11 mouse cellular contexts compared by ENCODE assay signal in the genomic region with DNA sequence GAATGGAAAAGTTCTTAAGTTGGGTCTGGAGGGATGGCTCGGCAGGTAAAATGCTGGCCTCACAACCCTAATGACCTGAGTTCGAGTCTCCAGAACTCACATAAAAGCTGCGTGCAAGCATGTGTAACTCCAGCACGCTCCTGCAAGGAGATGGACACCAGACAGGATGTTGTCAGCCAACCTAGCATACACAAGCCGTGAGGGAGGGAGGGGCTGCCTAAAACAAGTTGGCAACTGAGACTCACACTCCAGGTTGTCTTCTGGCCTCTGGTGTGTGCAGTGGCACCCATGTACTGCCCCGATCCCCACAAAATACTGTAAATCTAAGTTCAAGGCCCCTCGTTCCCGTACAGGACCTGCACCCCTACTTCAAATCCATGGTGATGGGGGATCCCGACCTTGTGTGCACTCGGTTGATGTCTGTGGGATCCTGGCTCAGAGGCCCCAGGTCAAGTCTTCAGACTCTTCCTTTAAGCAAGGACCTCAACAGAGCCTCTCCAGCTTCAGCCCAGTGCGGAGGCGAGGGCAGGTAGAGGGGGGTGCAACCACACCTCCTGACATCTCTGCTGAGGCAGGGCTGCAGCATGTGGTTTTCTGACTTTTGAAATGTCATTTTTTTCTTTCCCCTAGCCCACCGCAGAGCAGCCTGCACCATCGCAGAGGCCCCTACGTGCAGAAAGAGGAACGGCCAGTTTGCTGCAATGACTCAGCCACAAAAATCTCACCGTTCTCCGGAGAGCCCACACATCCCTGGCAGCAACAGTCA. TPM values are rescaled to one million over a fixed set of nuclear protein-coding genes. Genes with fewer than 3 reads are reported as not detected.
DNase-seq lines count a peak whose midpoint lies in the region; ATAC-seq and TF ChIP-seq lines count a peak whose summit lies in the region.
"Had no signal": no experiment of that assay in that cellular context is flagged by ENCODE, and none has a peak within 500 bp of the region (broad histone marks: within the 10 kb centered on the region; RNA-seq: fewer than 3 reads in every experiment).

No protein-coding gene starts in this region.

- H3K9me3 ChIP-seq in midbrain, embryonic 15.5 days, result no peaks in the 10 kb centered on the region
- H3K9me3 ChIP-seq in hindbrain, embryonic 12.5 days (replicated peaks), result no peaks in the 10 kb centered on the region

- DNase-seq in gastrocnemius, adult 2 months, result no peak
- DNase-seq in gastrocnemius, adult 18-20 months (ENCODE audit: low spot score), result no peak
- DNase-seq in A20 (ENCODE audit: low read depth, low spot score), result peak; percentile 86
- DNase-seq in retina, embryonic 14.5 days (ENCODE audit: low spot score), result no peak

- peak; percentile 39 for ATAC-seq in granulocyte monocyte progenitor cell, adult 5-6 weeks (replicated peaks; ENCODE audit: poor library complexity, severe bottlenecking)
- peak; percentile 16 for ATAC-seq in monocyte, adult 5-6 weeks (replicated peaks; ENCODE audit: insufficient number of reproducible peaks, low FRiP score, low TSS enrichment, poor library complexity, severe bottlenecking)
- ATAC-seq in midbrain, embryonic 15.5 days (replicated peaks), result no peak
- ATAC-seq in hindbrain, embryonic 12.5 days (ENCODE audit: low FRiP score), result no peak
- ATAC-seq: intestine, embryonic 16.5 days had no signal

- H3K4me1 ChIP-seq in midbrain, embryonic 15.5 days, result peaks cover 34% of the 10 kb centered on the region
- H3K4me1 ChIP-seq in hindbrain, embryonic 12.5 days, result peaks cover 56% of the 10 kb centered on the region

- peak overlapping the region; percentile 69 for H3K4me3 ChIP-seq in gastrocnemius, adult 2 months
- no peak overlapping the region for H3K4me3 ChIP-seq in midbrain, embryonic 15.5 days
- no peak overlapping the region for H3K4me3 ChIP-seq in hindbrain, embryonic 12.5 days

- no peak overlapping the region for H3K4me2 ChIP-seq in midbrain, embryonic 15.5 days
- H3K4me2 ChIP-seq in hindbrain, embryonic 12.5 days (replicated peaks), result no peak overlapping the region

- no peak overlapping the region for H3K9ac ChIP-seq in midbrain, embryonic 15.5 days
- no peak overlapping the region for H3K9ac ChIP-seq in hindbrain, embryonic 12.5 days

- WGBS in midbrain, embryonic 15.5 days, result 92% methylated on average over 18 of the region's 18 CpGs
- WGBS in hindbrain, embryonic 12.5 days, result 89% methylated on average over 18 of the region's 18 CpGs

- intact Hi-C loops in gastrocnemius, adult 2 months (cut with DNase I), result no loop called here

- H3K27me3 ChIP-seq in midbrain, embryonic 15.5 days (replicated peaks), result no peaks in the 10 kb centered on the region
- no peaks in the 10 kb centered on the region for H3K27me3 ChIP-seq in hindbrain, embryonic 12.5 days

- H3K27ac ChIP-seq in gastrocnemius, adult 2 months, result peak overlapping the region; percentile 93
- no peak overlapping the region for H3K27ac ChIP-seq in midbrain, embryonic 15.5 days
- no peak overlapping the region for H3K27ac ChIP-seq in hindbrain, embryonic 12.5 days

- no peak for TF ChIP-seq CTCF in gastrocnemius, adult 2 months (IDR thresholded peaks at IDR 0.05)

- H3K36me3 ChIP-seq in midbrain, embryonic 15.5 days (replicated peaks), result no peaks in the 10 kb centered on the region
- no peaks in the 10 kb centered on the region for H3K36me3 ChIP-seq in hindbrain, embryonic 12.5 days

RNA-seq across cellular contexts. Expression of a gene that starts 2.4 kb away (rescaled TPM):
- 1 to 10 TPM in 1 of 2 experiments, under 1 TPM in 1; 0.97 to 1.8 TPM for total RNA-seq in gastrocnemius, adult 2 months (2021)
- 1 to 10 TPM in 1 of 2 experiments, under 1 TPM in 1; 0.82 to 1.5 TPM for total RNA-seq in gastrocnemius, adult 18-20 months (2021)
- total RNA-seq in granulocyte monocyte progenitor cell, adult 5-6 weeks (2014; fragmentation: Nextera tagmentation), result 32.9 and 33.6 TPM in 2 replicates
- total RNA-seq in granulocyte monocyte progenitor cell, adult 5-6 weeks (2017), result 9.7 and 13.6 TPM in 2 replicates
- 70.1 to 153 TPM (median 72.2 TPM) in 3 replicates for total RNA-seq in monocyte, adult 5-6 weeks (2017)
- 7.0 and 7.7 TPM in 2 replicates for polyA plus RNA-seq in midbrain, embryonic 15.5 days (2015; fragmentation: Nextera tagmentation; extraction: Ambion mirVana)
- polyA plus RNA-seq in hindbrain, embryonic 12.5 days (2016; fragmentation: Nextera tagmentation; extraction: Ambion mirVana), result 10.4 and 10.9 TPM in 2 replicates

RNA-seq across cellular contexts. Expression of a gene that starts 38.5 kb away (rescaled TPM):
- total RNA-seq in gastrocnemius, adult 2 months (2021), result not detected
- under 1 TPM in 1 of 2 experiments, not detected in 1; 0.47 TPM for total RNA-seq in gastrocnemius, adult 18-20 months (2021)
- total RNA-seq in granulocyte monocyte progenitor cell, adult 5-6 weeks (2014; fragmentation: Nextera tagmentation), result not detected in 2 replicates
- total RNA-seq in granulocyte monocyte progenitor cell, adult 5-6 weeks (2017), result not detected in 2 replicates
- total RNA-seq in monocyte, adult 5-6 weeks (2017), result not detected in 3 replicates
- not detected in 2 replicates for polyA plus RNA-seq in midbrain, embryonic 15.5 days (2015; fragmentation: Nextera tagmentation; extraction: Ambion mirVana)
- not detected in 2 replicates for polyA plus RNA-seq in hindbrain, embryonic 12.5 days (2016; fragmentation: Nextera tagmentation; extraction: Ambion mirVana)
- polyA plus RNA-seq: cortical plate, adult 2 months; intestine, embryonic 16.5 days; limb, embryonic 11.5 days had no signal

RNA-seq across cellular contexts. Expression of a gene that starts 44.8 kb away (rescaled TPM):
- total RNA-seq in gastrocnemius, adult 2 months (2021), result not detected
- not detected for total RNA-seq in gastrocnemius, adult 18-20 months (2021)
- total RNA-seq in granulocyte monocyte progenitor cell, adult 5-6 weeks (2014; fragmentation: Nextera tagmentation), result not detected in 2 replicates
- total RNA-seq in granulocyte monocyte progenitor cell, adult 5-6 weeks (2017), result not detected in 2 replicates
- total RNA-seq in monocyte, adult 5-6 weeks (2017), result not detected in 3 replicates
- polyA plus RNA-seq in midbrain, embryonic 15.5 days (2015; fragmentation: Nextera tagmentation; extraction: Ambion mirVana), result not detected in 2 replicates
- not detected in 2 replicates for polyA plus RNA-seq in hindbrain, embryonic 12.5 days (2016; fragmentation: Nextera tagmentation; extraction: Ambion mirVana)
- polyA plus RNA-seq: cortical plate, adult 2 months; intestine, embryonic 16.5 days; limb, embryonic 11.5 days had no signal

RNA-seq across cellular contexts. Expression of a gene that starts 56.4 kb away (rescaled TPM):
- total RNA-seq in gastrocnemius, adult 2 months (2021), result 1 to 10 TPM in 1 of 2 experiments, not detected in 1; 1.3 TPM
- 1 to 10 TPM in 1 of 2 experiments, under 1 TPM in 1; 0.62 to 5.0 TPM for total RNA-seq in gastrocnemius, adult 18-20 months (2021)
- not detected in 2 replicates for total RNA-seq in granulocyte monocyte progenitor cell, adult 5-6 weeks (2014; fragmentation: Nextera tagmentation)
- total RNA-seq in granulocyte monocyte progenitor cell, adult 5-6 weeks (2017), result 1.3 and 3.2 TPM in 2 replicates
- 1.7 TPM in 1 of 3 replicates, not detected in the others for total RNA-seq in monocyte, adult 5-6 weeks (2017)
- polyA plus RNA-seq in midbrain, embryonic 15.5 days (2015; fragmentation: Nextera tagmentation; extraction: Ambion mirVana), result not detected in 2 replicates
- not detected in 2 replicates for polyA plus RNA-seq in hindbrain, embryonic 12.5 days (2016; fragmentation: Nextera tagmentation; extraction: Ambion mirVana)
- polyA plus RNA-seq: cortical plate, adult 2 months; intestine, embryonic 16.5 days; limb, embryonic 11.5 days had no signal

Comparison
In these comparisons a context has a peak if more than half of its experiments do, and no peak if none do; other contexts are left out.
1. ATAC-seq: peak in granulocyte monocyte progenitor cell, adult 5-6 weeks (single experiment) and monocyte, adult 5-6 weeks (single experiment); none in midbrain, embryonic 15.5 days (single experiment) and hindbrain, embryonic 12.5 days (single experiment).